Mouse (Mus musculus): Measurements from ENCODE around the gene Krt87. TPM values are rescaled to one million over a fixed set of nuclear protein-coding genes. Genes with fewer than 3 reads are reported as not detected.

Gene Krt87
- total and polyA plus RNA-seq, 3 experiments = not detected

DNA sequence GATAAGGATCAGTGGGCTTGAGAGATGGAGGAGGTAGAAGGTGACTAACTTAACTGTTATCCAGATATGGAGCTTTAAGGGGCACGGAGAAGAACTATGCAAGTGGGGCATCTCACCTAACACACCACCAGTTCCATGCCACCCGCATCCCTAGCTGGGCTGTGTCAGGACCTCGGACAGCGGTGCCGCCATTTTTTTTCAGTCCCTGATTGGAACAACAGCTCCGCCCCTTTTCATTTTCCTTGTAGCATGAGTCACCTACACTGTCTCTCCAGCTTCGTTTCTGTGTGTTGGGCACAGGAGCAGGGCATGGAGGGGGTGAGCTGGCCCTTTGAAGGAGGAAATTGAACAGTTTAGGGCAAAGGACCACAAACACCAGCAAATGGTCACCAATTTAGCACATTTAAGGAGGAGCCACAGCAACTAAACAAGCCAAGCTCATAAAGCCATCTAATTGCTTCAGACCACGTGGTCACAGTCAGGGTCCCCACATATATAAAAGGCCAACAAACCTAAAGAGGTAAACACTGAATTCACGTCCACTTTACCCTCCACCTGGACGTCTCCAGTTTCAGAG is 34.4 kb upstream of the Krt87 start, which contains the start of gene Krt86:
Gene Krt86, plus strand, starts transcription at position 527 of the 577 bp plus-strand sequence.
- no peaks in the 10 kb centered on the region for H3K27me3 ChIP-seq (ENCODE audit: control insufficient read depth in 1 of 2, insufficient read depth in 2 of 2, low read length in 2 of 2)
- peak; percentile 55 for DNase-seq (ENCODE audit: low read depth, low spot score)

DNA sequence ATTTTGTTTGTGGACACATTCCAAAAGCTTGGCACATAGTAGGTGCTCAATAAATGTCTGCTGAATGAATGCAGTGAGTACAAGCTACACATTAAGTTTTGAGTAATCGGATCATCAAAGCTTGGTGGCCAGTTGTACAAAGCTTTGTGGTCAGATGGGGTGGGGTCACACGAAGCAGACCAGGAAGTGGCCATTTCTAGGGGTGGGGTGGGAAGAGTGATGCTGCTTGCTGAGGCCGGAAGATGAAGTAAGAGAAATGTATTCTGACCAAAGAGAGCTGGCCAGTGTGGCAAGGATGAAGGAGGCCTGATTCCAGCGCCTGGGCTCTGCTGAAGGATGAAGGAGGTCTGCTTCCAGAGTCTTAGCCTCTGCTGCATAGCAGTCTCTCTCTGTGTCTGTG is 30.5 kb upstream of the Krt87 start:
- TF ChIP-seq MAX (IDR thresholded peaks at IDR 0.05; ENCODE audit: low read length) = no peak
- TF ChIP-seq ELF1 (IDR thresholded peaks at IDR 0.05; ENCODE audit: low read depth, low read length) = no peak
- no peak for TF ChIP-seq CHD2 (IDR thresholded peaks at IDR 0.05; ENCODE audit: low read length)
- no peak for TF ChIP-seq MAFK (IDR thresholded peaks at IDR 0.05; ENCODE audit: borderline replicate concordance, low read depth, low read length)
- TF ChIP-seq MEF2A (IDR thresholded peaks at IDR 0.05; ENCODE audit: extremely low read depth, insufficient replicate concordance, low read depth, low read length, poor library complexity, severe bottlenecking) = no peak
- no peak for TF ChIP-seq BHLHE40 (IDR thresholded peaks at IDR 0.05; ENCODE audit: borderline replicate concordance, low read depth, low read length)
- no peak for TF ChIP-seq ETS1 (IDR thresholded peaks at IDR 0.05; ENCODE audit: low read depth, low read length)
- TF ChIP-seq MXI1 (IDR thresholded peaks at IDR 0.05; ENCODE audit: low read depth, low read length) = no peak
- no peak for TF ChIP-seq ZMIZ1 (IDR thresholded peaks at IDR 0.05; ENCODE audit: low read depth, low read length)
- no peak for TF ChIP-seq TCF12 (IDR thresholded peaks at IDR 0.05; ENCODE audit: low read depth, low read length)
- TF ChIP-seq SIN3A (IDR thresholded peaks at IDR 0.05; ENCODE audit: low read length) = no peak
- no peak for TF ChIP-seq TAL1 (IDR thresholded peaks at IDR 0.05; ENCODE audit: low read length)
- no peak for TF ChIP-seq E2F4 (IDR thresholded peaks at IDR 0.05; ENCODE audit: borderline replicate concordance, low read depth, low read length)
- no peak for TF ChIP-seq GATA1 (IDR thresholded peaks at IDR 0.05; ENCODE audit: low read depth, low read length)
- Histone ChIP-seq H3K4me3 (ENCODE audit: control insufficient read depth in 1 of 2, insufficient read depth in 1 of 2, low read depth in 2 of 2, low read length in 2 of 2) (no peak overlapping the region), H3K9me3 (replicated peaks; ENCODE audit: insufficient read depth, low read length) (no peaks in the 10 kb centered on the region), H3K79me2 (ENCODE audit: control insufficient read depth, insufficient read depth, low read length, poor library complexity) (no peaks in the 10 kb centered on the region), H3K4me1 (ENCODE audit: control insufficient read depth in 1 of 2, insufficient read depth in 2 of 2, low read length in 2 of 2) (no peaks in the 10 kb centered on the region), H3K27me3 (ENCODE audit: control insufficient read depth in 1 of 2, insufficient read depth in 2 of 2, low read length in 2 of 2) (peaks cover 0 to 2% of the 10 kb centered on the region in 2 experiments; a peak in 1 of 4 replicates), H3K9ac (ENCODE audit: control insufficient read depth, low read depth, low read length, poor library complexity, severe bottlenecking) (no peak overlapping the region), H3K27ac (ENCODE audit: control insufficient read depth, low read depth, low read length) (no peak overlapping the region), H3K36me3 (ENCODE audit: control insufficient read depth in 1 of 2, insufficient read depth in 2 of 2, low read length in 2 of 2) (no peaks in the 10 kb centered on the region)
- DNase-seq (ENCODE audit: low read depth, low spot score) = no peak

More for the DNA sequence above, 34.4 kb upstream of the Krt87 start, which contains the start of gene Krt86:
- Histone ChIP-seq H3K79me2 (ENCODE audit: control insufficient read depth, insufficient read depth, low read length, poor library complexity) (no peaks in the 10 kb centered on the region), H3K4me3 (ENCODE audit: control insufficient read depth in 1 of 2, insufficient read depth in 1 of 2, low read depth in 2 of 2, low read length in 2 of 2) (no peak within 1 kb of the TSS), H3K27ac (ENCODE audit: control insufficient read depth, low read depth, low read length) (no peak within 1 kb of the TSS), H3K9ac (ENCODE audit: control insufficient read depth, low read depth, low read length, poor library complexity, severe bottlenecking) (no peak within 1 kb of the TSS), H3K36me3 (ENCODE audit: control insufficient read depth in 1 of 2, insufficient read depth in 2 of 2, low read length in 2 of 2) (no peaks in the 10 kb centered on the region), H3K9me3 (replicated peaks; ENCODE audit: insufficient read depth, low read length) (no peaks in the 10 kb centered on the region), H3K4me1 (ENCODE audit: control insufficient read depth in 1 of 2, insufficient read depth in 2 of 2, low read length in 2 of 2) (no peaks in the 10 kb centered on the region)
- TF ChIP-seq ZNF384 (IDR thresholded peaks at IDR 0.05; ENCODE audit: low read depth, low read length) (peak; percentile 65), POLR2AphosphoS2 (IDR thresholded peaks at IDR 0.05; ENCODE audit: low read length) (no peak)

Measured in MEL (cell line).